In the genomic region with DNA sequence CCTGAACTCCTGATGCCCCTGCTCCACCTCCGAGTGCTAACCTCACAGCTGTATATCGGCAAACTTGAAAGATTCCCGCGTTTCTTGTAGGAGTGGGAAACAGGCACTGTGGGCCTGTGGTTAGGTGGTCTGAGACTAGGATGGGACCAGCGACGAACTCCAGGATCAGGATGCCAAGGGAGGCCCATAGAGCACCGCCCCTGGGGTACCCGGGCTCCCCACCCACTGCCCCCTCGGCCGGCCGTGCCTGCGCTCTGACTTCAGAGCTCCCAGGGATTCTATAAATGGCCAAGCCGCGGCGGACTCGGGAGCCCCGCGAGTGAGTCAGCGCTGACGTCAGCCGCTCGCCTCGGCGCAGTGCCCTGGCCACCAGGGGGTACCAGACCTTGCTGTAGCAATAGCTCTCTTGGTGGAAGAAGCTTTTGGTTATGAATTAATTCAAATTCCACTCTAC, we compare ENCODE assay signal across 8 mouse cellular contexts. TPM values are rescaled to one million over a fixed set of nuclear protein-coding genes. Genes with fewer than 3 reads are reported as not detected.
A peak's percentile ranks its signal among the peaks of the same experiment; 100 is the strongest.
DNase-seq lines count a peak whose midpoint lies in the region; ATAC-seq and TF ChIP-seq lines count a peak whose summit lies in the region.

No protein-coding gene starts in this region.

- H3K9me3 ChIP-seq in embryonic facial prominence, embryonic 14.5 days (ENCODE audit: control insufficient read depth, low read length): no peaks in the 10 kb centered on the region

- peak; percentile 74 for DNase-seq in A20 (ENCODE audit: low read depth, low spot score)
- peak; percentile 61 to 67 for DNase-seq in adrenal gland, postnatal 4 days (ENCODE audit: low spot score in 2 of 2)
- DNase-seq in embryonic facial prominence, embryonic 14.5 days (ENCODE audit: low spot score): peak; percentile 76
- DNase-seq in heart, adult 8-10 months (ENCODE audit: low spot score): peak; percentile 82
- DNase-seq in kidney, adult 8-10 months: peak; percentile 61 to 86
- DNase-seq in liver, adult 2 months (ENCODE audit: extremely low read depth, low read depth, low spot score): peak; percentile 31
- peak; percentile 80 to 83 for DNase-seq in spleen, postnatal 36 days (ENCODE audit: low spot score in 2 of 2)

- 2% methylated on average over 19 of the region's 24 CpGs for WGBS in embryonic facial prominence, embryonic 14.5 days
- 2% methylated on average over 24 of the region's 24 CpGs for WGBS in liver, adult 2 months

- no peak overlapping the region for H3K27ac ChIP-seq in embryonic facial prominence, embryonic 14.5 days (replicated peaks; ENCODE audit: low read depth, low read length)
- no peak overlapping the region for H3K27ac ChIP-seq in liver, adult 2 months (replicated peaks; ENCODE audit: insufficient read depth, low read depth, low read length)

- peak; percentile 81 for ATAC-seq in embryonic facial prominence, embryonic 14.5 days (ENCODE audit: low read depth)
- ATAC-seq in monocyte, adult 5-6 weeks (replicated peaks; ENCODE audit: insufficient number of reproducible peaks, low FRiP score, low TSS enrichment, poor library complexity, severe bottlenecking): peak; percentile 92

- H3K79me2 ChIP-seq in liver, adult 2 months (ENCODE audit: control insufficient read depth, insufficient read depth, low read length): no peaks in the 10 kb centered on the region

- H3K36me3 ChIP-seq in embryonic facial prominence, embryonic 14.5 days (ENCODE audit: control insufficient read depth, insufficient read depth, low read length): no peaks in the 10 kb centered on the region
- H3K36me3 ChIP-seq in liver, adult 2 months (ENCODE audit: control insufficient read depth, insufficient read depth, low read length): no peaks in the 10 kb centered on the region

- H3K9ac ChIP-seq in embryonic facial prominence, embryonic 14.5 days (ENCODE audit: low read depth, low read length): peak overlapping the region; percentile 52; the same call in 1 of the 2 replicates
- H3K9ac ChIP-seq in liver, adult 2 months (ENCODE audit: low read depth, low read length): peak overlapping the region; percentile 30; the same call in 1 of the 2 replicates

- H3K4me1 ChIP-seq in embryonic facial prominence, embryonic 14.5 days (ENCODE audit: control insufficient read depth, insufficient read depth, low read length): no peaks in the 10 kb centered on the region; the same call in 1 of the 2 replicates
- no peaks in the 10 kb centered on the region for H3K4me1 ChIP-seq in liver, adult 2 months (ENCODE audit: control insufficient read depth, insufficient read depth, low read length)

- no peak for TF ChIP-seq POLR2A in liver, adult 2 months (IDR thresholded peaks at IDR 0.05; ENCODE audit: extremely low read depth, insufficient read depth, low read length)

- peak; percentile 81 for TF ChIP-seq CTCF in liver, adult 2 months (IDR thresholded peaks at IDR 0.05; ENCODE audit: low read depth, low read length)

- peak overlapping the region; percentile 33 for H3K4me3 ChIP-seq in embryonic facial prominence, embryonic 14.5 days (ENCODE audit: low read depth, low read length)
- H3K4me3 ChIP-seq in liver, adult 2 months (ENCODE audit: insufficient read depth, low read depth, low read length): peak overlapping the region; percentile 32; the same call in 1 of the 2 replicates

- H3K27me3 ChIP-seq in embryonic facial prominence, embryonic 14.5 days (replicated peaks; ENCODE audit: control insufficient read depth, insufficient read depth, low read length): peaks cover 19% of the 10 kb centered on the region
- peaks cover 5% of the 10 kb centered on the region; the same call in 1 of the 2 replicates for H3K27me3 ChIP-seq in liver, adult 2 months (ENCODE audit: control insufficient read depth, insufficient read depth, low read length)

- H3K4me2 ChIP-seq in embryonic facial prominence, embryonic 14.5 days (ENCODE audit: low read depth, low read length): peak overlapping the region; percentile 71

RNA-seq across cellular contexts. Expression of a gene that starts 3.1 kb away (rescaled TPM):
- total RNA-seq in adrenal gland, postnatal 4 days (2021): 1 to 10 TPM in 1 of 2 experiments, under 1 TPM in 1; 0.81 to 1.6 TPM
- polyA plus RNA-seq in embryonic facial prominence, embryonic 14.5 days (2014; fragmentation: Nextera tagmentation; extraction: Ambion mirVana): 5.5 and 7.1 TPM in 2 replicates
- 1 to 10 TPM; 3.4 to 8.7 (median 6.1) TPM for total RNA-seq in heart, adult 8-10 months (2022)
- total RNA-seq in liver, adult 2 months (2014; rRNA removed): 0.28 and 1.0 TPM in 2 replicates
- polyA plus RNA-seq in liver, adult 2 months (2012; rRNA removed): 0.22 and 0.36 TPM in 2 replicates
- not detected in 3 replicates for total RNA-seq in monocyte, adult 5-6 weeks (2017)

RNA-seq across cellular contexts. Expression of a gene that starts 10.6 kb away (rescaled TPM):
- 10 to 100 TPM; 37.4 to 39.2 TPM for total RNA-seq in adrenal gland, postnatal 4 days (2021)
- 30.0 and 33.3 TPM in 2 replicates for polyA plus RNA-seq in embryonic facial prominence, embryonic 14.5 days (2014; fragmentation: Nextera tagmentation; extraction: Ambion mirVana)
- 100 to 1,000 TPM; 101 to 109 (median 106) TPM for total RNA-seq in heart, adult 8-10 months (2022)
- 34.1 and 39.1 TPM in 2 replicates for total RNA-seq in liver, adult 2 months (2014; rRNA removed)
- 63.9 and 69.2 TPM in 2 replicates for polyA plus RNA-seq in liver, adult 2 months (2012; rRNA removed)
- total RNA-seq in monocyte, adult 5-6 weeks (2017): 7.4 to 18.5 TPM (median 15.5 TPM) in 3 replicates

RNA-seq across cellular contexts. Expression of a gene that starts 21.1 kb away (rescaled TPM):
- total RNA-seq in adrenal gland, postnatal 4 days (2021): 10 to 100 TPM; 74.2 to 78.4 TPM
- 182 and 196 TPM in 2 replicates for polyA plus RNA-seq in embryonic facial prominence, embryonic 14.5 days (2014; fragmentation: Nextera tagmentation; extraction: Ambion mirVana)
- 10 to 100 TPM; 34.9 to 42.6 (median 39.3) TPM for total RNA-seq in heart, adult 8-10 months (2022)
- total RNA-seq in liver, adult 2 months (2014; rRNA removed): 46.2 and 56.8 TPM in 2 replicates
- 106 and 108 TPM in 2 replicates for polyA plus RNA-seq in liver, adult 2 months (2012; rRNA removed)
- 22.0 to 30.4 TPM (median 24.7 TPM) in 3 replicates for total RNA-seq in monocyte, adult 5-6 weeks (2017)

RNA-seq across cellular contexts. Expression of a gene that starts 24.7 kb away (rescaled TPM):
- total RNA-seq in adrenal gland, postnatal 4 days (2021): 10 to 100 TPM; 14.5 to 16.5 TPM
- polyA plus RNA-seq in embryonic facial prominence, embryonic 14.5 days (2014; fragmentation: Nextera tagmentation; extraction: Ambion mirVana): 6.5 and 9.2 TPM in 2 replicates
- 1 to 10 TPM; 3.0 to 5.0 (median 4.7) TPM for total RNA-seq in heart, adult 8-10 months (2022)
- total RNA-seq in liver, adult 2 months (2014; rRNA removed): 2.9 and 3.6 TPM in 2 replicates
- polyA plus RNA-seq in liver, adult 2 months (2012; rRNA removed): 6.9 and 13.0 TPM in 2 replicates
- 8.5 to 13.4 TPM (median 13.1 TPM) in 3 replicates for total RNA-seq in monocyte, adult 5-6 weeks (2017)

RNA-seq across cellular contexts. Expression of a gene that starts 24.8 kb away (rescaled TPM):
- not detected for total RNA-seq in adrenal gland, postnatal 4 days (2021)
- not detected in 2 replicates for polyA plus RNA-seq in embryonic facial prominence, embryonic 14.5 days (2014; fragmentation: Nextera tagmentation; extraction: Ambion mirVana)
- under 1 TPM in 1 of 4 experiments, not detected in 3; 0.66 TPM for total RNA-seq in heart, adult 8-10 months (2022)
- total RNA-seq in liver, adult 2 months (2014; rRNA removed): not detected in 2 replicates
- polyA plus RNA-seq in liver, adult 2 months (2012; rRNA removed): not detected in 2 replicates
- total RNA-seq in monocyte, adult 5-6 weeks (2017): not detected in 3 replicates

Comparison
In these comparisons a context has a peak if more than half of its experiments do, and no peak if none do; other contexts are left out.
1. DNase-seq: peak in every context shown above with its lines; median percentile 82 in heart, adult 8-10 months; 82 in spleen, postnatal 36 days; 76 in embryonic facial prominence, embryonic 14.5 days; 74 in A20; 74 in kidney, adult 8-10 months; 64 in adrenal gland, postnatal 4 days; 31 in liver, adult 2 months.